Mouse (Mus musculus) left cerebral cortex, adult 18-20 months (tissue): ENCODE data around the gene Tmsb15b2. TPM values are rescaled to one million over a fixed set of nuclear protein-coding genes. Genes with fewer than 3 reads are reported as not detected.
"Not testable (repeated sequence)": the region's sequence is repeated elsewhere in the genome, so short reads cannot be mapped to it uniquely, and the experiment has no call there.

Experiments
- DNase-seq, 2 experiments: peaks; one replicate each; pipeline ENCODE4 v3.0.0; 2021 to 2022; ENCODE audit warnings: low spot score in 2 of 2, mixed read lengths in 1 of 2
- long read RNA-seq, 2 experiments: library from polyadenylated mRNA; stranded (forward); transcript quantifications; one replicate each; pipeline ENCODE4 v2.0.0; 2021
- total RNA-seq, 2 experiments: library from RNA; stranded (reverse); gene quantifications; 2 replicates each; pipeline ENCODE4 v1.2.3; 2021

The Tmsb15b2 gene
- 10 to 100 TPM; 14.5 to 18.9 TPM for total RNA-seq
- long read RNA-seq, experiment 1, partial matches to known transcripts: 0 of 2 reads
- long read RNA-seq, experiment 1, other reads (novel, unspliced or antisense): 0 of 2 reads
- long read RNA-seq, experiment 2, partial matches to known transcripts: 0 of 4 reads
- long read RNA-seq, experiment 2, other reads (novel, unspliced or antisense): 0 of 4 reads

GRCm38 (mm10) chrX:136975397-136975796 is at the start of gene Tmsb15b2:
Tmsb15b2 (minus strand) TSS chrX:136975497.
- DNase-seq: not testable (repeated sequence)

DNA sequence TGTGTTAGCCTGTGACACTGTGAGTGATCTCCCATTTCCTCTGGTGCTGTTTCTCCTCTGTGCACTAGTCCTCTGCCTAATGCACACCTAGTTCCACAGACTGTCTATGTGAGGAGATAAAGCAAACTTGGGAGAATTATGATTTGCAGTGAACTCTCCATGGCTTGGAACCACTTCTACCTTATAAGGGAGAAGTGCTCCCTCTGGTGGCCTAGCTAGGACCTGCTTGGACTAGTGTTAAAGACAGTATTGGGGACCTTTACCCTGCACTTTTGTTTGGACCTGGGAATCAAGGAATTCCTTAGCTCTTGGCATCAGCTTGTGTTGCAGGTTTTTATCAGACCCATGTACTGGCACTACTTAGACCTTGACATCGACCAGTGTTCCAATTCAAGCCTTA is 44.0 kb upstream of the Tmsb15b2 start:
- peak; percentile 47 to 58 for DNase-seq

- no peak for DNase-seq
Observed at GRCm38 (mm10) chrX:137017668-137018067, 42.4 kb upstream of the Tmsb15b2 start.

GRCm38 (mm10) chrX:137015099-137015709 is 39.9 kb upstream of the Tmsb15b2 start:
- peak; percentile 39 to 41 for DNase-seq

DNA sequence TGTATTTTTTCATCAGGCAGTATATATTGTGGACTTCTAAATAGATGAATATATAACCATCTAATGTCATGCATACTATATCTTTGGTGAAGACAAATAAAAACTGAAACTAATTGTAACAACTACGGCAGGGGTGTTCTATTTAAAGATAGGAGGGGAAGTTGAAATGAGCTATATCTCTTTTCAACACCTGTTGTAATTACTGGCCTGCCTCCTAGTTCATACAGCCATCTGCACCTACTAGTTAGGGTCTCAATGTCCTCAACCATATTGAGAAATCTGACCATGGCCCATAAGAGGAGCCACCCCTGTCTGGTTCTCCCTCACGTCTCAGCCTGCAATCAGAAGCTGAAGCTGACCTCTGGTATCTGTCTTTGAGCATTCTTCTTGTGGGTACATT is 21.0 kb upstream of the Tmsb15b2 start:
- DNase-seq: no peak

DNA sequence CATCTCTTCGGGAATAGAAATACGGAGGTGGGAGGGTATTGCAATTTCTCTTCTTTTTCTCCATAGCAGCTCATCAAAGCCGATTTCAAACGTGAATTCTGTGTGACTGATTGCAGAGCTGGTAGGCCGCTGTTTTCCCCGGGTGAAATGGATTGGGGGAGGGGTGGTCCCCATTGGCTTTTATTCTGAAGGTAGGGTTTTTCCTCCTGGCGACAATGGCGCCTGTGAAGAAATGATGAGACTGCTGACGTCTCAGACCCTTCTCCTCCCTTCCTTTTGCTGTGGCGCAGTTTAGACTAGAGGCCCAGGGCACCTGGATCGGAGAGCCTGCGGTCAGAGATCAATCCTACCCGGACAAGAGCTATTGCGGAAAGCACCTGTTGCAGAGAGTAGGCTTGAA is 18.3 kb upstream of the Tmsb15b2 start:
- peak in 1 of 2 experiments; percentile 13 for DNase-seq

- peak; percentile 76 to 86 for DNase-seq
Observed at GRCm38 (mm10) chrX:136992978-136993547, 17.8 kb upstream of the Tmsb15b2 start, which contains the start of gene Zcchc18. Zcchc18 (plus strand) TSS chrX:136993155.

DNA sequence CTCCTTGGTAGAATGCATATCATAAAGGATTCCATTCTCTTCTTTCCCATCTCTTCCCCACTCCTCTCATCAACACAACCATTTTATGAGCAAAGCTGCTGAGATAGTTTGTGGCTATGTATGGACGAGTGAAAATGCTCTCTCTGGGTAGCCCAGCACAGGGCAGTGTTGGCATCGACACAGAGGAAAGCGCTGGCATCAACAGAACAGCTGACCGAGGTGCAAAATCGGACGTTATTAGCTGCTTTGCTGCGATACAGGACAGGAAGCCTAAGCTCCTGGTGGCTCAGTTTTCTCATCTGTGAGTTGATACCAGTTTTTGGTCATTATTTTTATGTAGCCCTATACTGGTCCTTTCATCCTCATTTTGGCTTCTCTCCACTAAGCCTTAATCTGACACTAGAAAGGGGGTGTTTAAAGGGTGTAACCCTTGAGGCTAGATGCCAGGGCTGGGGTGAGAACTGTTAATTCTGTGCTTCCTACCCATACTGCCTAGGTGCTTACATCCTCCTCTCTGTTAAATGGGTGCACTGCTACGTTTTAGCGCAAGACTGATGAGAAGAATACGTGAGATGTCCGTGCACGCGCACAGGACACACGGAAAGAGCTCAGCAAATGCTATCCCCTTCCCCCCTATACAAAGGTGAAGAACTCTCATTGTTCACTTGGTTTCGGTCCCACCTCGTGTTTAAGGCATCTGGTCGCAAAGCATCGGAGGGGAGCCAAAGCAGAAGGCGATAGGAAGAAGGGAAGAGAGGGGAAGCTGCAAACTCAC is 17.1 kb upstream of the Tmsb15b2 start:
- peak in 1 of 2 experiments; percentile 12 for DNase-seq

GRCm38 (mm10) chrX:136991274-136991673 is 16.0 kb upstream of the Tmsb15b2 start:
- DNase-seq: no peak

GRCm38 (mm10) chrX:136986039-136986438 is 10.7 kb upstream of the Tmsb15b2 start:
- DNase-seq: no peak

DNA sequence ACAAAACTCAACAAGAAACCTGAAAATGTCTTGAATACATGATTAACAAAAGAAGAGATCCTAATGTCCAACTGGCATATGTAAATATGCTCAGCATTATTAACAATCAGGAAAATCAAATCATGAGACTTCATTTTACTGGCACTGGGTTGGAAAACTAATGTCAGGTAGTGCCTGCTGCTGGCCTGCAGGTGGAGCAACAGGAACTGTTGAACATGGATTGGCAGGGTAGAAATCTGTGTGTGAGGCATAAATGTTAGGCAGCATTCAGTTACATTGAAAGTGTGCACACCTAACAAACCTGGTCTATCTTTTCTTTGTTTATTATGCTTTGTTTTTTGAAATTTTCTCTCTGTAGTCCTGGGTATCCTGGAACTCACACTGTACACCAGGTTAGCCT is 3.3 kb upstream of the Tmsb15b2 start:
- DNase-seq: no peak

DNA sequence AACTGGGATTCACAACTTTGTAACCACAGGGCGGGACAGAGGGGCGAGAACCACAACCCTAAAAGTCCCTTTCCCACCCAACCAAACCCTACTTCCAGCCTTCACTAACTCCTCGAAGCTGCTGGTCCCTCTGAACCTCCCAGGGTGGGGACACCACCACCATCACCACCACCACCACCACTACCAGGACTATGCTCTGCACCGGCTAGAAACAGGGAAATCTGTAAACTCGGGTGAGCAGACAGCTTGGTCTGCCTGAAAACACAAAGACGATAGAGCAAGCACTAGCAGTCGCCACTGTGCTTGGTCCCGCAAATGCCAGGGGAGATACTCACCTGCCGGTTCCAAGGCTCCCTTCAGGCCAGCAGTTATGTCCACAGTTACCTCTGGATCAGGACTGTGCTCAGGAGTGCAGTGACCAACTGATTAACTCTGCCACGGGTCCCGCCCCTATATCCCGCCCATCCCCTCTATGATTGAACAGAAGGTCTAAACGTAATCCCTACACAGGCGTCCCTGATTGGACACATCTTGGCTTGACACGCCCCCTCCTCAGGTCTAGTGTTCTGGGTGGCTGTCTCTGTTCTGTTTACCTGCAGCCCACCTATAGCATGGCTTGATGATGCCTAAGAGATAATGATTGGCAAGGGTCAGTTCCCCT is 1.3 kb upstream of the Tmsb15b2 start, which contains the start of the genes Tmsb15l and Tmsb15b1:
Gene Tmsb15l (minus strand): TSS at position 446 of the 661 bp plus-strand sequence.
Gene Tmsb15b1 (minus strand): TSS at position 451 of the 661 bp plus-strand sequence.
- peak; percentile 40 to 51 for DNase-seq

DNA sequence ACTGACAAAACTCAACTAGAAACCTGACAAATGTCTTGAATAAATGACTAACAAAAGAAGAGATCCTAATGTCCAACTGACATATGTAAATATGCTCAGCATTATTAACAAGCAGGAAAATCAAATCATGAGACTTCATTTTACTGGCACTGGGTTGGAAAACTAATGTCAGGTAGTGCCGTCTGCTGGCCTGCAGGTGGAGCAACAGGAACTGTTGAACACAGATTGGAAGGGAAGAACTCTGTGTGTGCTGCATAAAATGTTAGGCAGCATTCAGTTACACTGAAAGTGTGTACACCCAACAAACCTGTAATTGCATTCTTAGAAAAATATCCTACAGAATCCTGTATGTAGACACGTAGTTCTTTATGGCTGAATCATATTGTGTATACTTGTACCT is 15.6 kb downstream of the Tmsb15b2 start:
- peak in 1 of 2 experiments; percentile 9 for DNase-seq

- not testable (repeated sequence) for DNase-seq
Observed at GRCm38 (mm10) chrX:136958300-136958699, 17.0 kb downstream of the Tmsb15b2 start.

GRCm38 (mm10) chrX:136957583-136958279 is 17.6 kb downstream of the Tmsb15b2 start:
- DNase-seq: peak; percentile 52 to 84

DNA sequence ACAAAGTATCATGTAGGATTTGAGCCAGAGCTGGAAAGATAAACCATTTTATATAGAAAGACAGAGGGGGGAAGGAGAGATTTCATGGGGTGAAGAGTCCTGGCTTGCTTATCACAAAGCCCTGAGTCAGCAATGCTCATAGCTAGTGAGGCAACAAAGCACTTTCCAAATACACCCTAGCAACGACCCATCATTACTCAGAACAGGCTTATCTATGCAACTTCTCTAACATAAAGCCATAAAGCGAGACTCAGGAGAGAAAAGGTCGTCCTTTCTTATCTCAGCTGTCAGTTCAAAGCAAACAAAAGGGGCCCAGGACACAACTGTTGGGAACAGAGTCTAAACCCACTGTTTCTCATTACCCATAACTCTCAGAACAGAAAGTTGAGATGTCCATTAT is 37.3 kb downstream of the Tmsb15b2 start:
- DNase-seq: no peak

DNA sequence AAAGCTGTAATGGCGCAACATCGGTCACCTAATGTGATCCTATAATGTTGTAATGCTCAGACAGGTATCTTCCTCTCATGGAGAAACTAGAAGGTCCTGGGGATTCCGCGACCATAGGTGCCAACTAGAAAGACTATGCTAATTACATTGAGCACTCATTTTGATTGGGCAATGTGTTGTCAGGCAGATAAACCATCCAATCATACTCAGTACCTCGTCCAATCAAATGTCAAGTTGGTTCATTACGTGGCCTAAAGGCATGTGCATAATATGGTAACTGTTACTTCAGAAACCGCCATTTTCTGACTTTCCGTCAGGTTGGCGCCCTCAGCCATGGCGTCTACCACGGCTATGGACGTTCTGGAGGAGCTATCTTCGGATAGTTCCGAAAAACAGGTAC is 48.3 kb downstream of the Tmsb15b2 start, which contains the start of gene H2bfm:
Gene H2bfm (plus strand): TSS at position 295 of the 400 bp plus-strand sequence.
- DNase-seq: no peak

DNA sequence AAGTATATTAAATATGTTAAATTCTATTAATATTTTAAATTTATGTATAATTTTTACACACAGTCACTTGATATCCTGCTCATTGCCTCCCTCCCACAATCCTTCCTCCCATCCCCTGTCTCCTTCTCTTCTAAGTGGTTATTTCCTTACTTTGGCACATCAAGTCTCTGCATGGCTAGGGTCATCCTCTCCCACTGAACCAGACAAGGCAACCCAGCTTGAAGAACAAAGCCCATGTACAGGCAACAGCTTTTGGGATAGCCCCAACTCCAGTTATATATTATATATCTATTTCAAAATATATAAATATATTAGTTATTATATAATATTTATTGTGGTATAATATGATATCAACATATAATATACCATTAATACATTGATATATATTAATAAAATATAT is 49.4 kb downstream of the Tmsb15b2 start:
- no peak for DNase-seq
